Mouse (Mus musculus) embryonic facial prominence, embryonic 10.5 days (tissue): ENCODE measurements at regions not wholly inside any gene's neighbourhood (a gene's known extent, or its start where the extent isn't known, plus 50 kb on each side); places are given as distances from the start of the nearest gene placed in this dataset.
A peak's percentile ranks its signal among the peaks of the same experiment; 100 is the strongest.

Experiments
- DNase-seq: peaks from one replicate; pipeline ENCODE4 v3.0.0-alpha.2; 2017; ENCODE audit warnings: low spot score
- H3K27ac ChIP-seq: fragments of 300-500 bp; sonication (generic); replicated peaks from 2 replicates; pipeline ENCODE4 v1.5.1; 2016; ENCODE audit warnings: mild to moderate bottlenecking
- H3K27me3 ChIP-seq: fragments of 300-500 bp; sonication (generic); replicated peaks from 2 replicates; pipeline ENCODE4 v1.6.1; 2016; ENCODE audit warnings: low read depth, mild to moderate bottlenecking; ENCODE audit not compliant: poor library complexity, severe bottlenecking
- H3K36me3 ChIP-seq: fragments of 300-500 bp; sonication (generic); replicated peaks from 2 replicates; pipeline ENCODE4 v1.6.1; 2016; ENCODE audit warnings: mild to moderate bottlenecking, moderate library complexity
- H3K4me1 ChIP-seq: fragments of 300-500 bp; sonication (generic); 2 replicates; pipeline ENCODE4 v1.6.1; 2016
- H3K4me3 ChIP-seq: fragments of 300-500 bp; sonication (generic); 2 replicates; pipeline ENCODE4 v1.5.1; 2016; ENCODE audit warnings: mild to moderate bottlenecking, moderate library complexity
- H3K9me3 ChIP-seq: fragments of 300-500 bp; sonication (generic); 2 replicates; pipeline ENCODE4 v1.6.1; 2016; ENCODE audit warnings: mild to moderate bottlenecking
- WGBS: fragments of 180-500 bp; shearing (Covaris S2); methylation state at CpG from one replicate; pipeline ENCODE4 v1.1.7; 2016; 5-methylcytosine and 5-hydroxymethylcytosine counted together

DNA sequence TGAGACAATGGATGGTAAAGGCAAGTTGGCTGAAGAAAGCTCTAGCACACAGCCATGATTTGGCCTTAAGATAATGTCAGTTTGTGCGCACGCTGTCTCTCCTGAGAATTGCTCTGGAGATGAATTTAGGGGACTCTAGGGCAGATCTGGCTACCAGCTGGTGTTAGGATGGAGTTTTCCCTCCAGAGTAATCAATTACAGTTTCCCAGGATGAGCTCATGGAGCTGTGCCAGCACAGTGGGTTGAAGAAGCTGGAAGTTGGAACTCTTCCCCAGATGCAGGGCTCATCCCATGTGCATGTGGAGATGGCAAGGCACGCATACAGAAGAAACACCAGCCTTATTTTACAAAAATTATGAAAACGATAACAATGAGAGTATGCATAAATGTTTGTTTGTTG is 481.0 kb downstream of the Gm826 start:
- Histone ChIP-seq H3K9me3 (no peaks in the 10 kb centered on the region), H3K27ac (no peak overlapping the region), H3K36me3 (no peaks in the 10 kb centered on the region), H3K4me1 (no peaks in the 10 kb centered on the region), H3K27me3 (no peaks in the 10 kb centered on the region), H3K4me3 (no peak overlapping the region)
- DNase-seq: no peak
- WGBS: 91% methylated on average over 4 of the region's 4 CpGs

DNA sequence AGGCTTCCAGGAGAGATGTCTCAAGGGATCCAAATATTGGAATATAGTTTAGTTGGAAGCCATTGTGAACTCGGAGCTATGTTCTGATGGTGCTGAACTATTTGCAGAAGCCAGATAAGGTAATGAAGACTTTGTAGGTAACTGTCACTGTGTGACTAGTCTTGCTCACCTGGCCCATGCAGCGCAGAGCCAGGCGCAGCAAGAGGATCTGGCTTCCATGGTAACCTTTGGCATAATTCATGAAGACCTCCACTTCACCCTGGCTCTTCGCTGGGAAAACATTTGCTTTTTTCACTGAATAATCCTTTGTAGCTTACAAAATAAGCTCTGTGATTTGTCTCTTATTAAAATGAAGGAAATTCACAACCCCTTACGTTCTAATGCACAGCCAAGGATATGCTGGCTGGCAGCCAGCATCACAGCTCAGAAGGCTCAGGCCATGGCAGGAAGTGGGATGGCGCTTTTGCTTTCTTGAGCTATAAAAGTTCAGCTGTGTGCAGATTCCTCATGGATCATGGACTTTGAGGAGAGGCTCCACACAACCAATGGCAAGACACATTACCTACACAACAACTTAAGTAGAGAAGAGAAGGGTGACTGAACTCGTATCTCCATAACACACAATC is 501.4 kb downstream of the Gm826 start:
- H3K4me3 ChIP-seq: no peak overlapping the region
- no peaks in the 10 kb centered on the region for H3K9me3 ChIP-seq
- no peaks in the 10 kb centered on the region for H3K27me3 ChIP-seq
- no peaks in the 10 kb centered on the region for H3K36me3 ChIP-seq
- DNase-seq: no peak
- 89% methylated on average over 7 of the region's 7 CpGs for WGBS
- no peak overlapping the region for H3K27ac ChIP-seq
- no peaks in the 10 kb centered on the region for H3K4me1 ChIP-seq

DNA sequence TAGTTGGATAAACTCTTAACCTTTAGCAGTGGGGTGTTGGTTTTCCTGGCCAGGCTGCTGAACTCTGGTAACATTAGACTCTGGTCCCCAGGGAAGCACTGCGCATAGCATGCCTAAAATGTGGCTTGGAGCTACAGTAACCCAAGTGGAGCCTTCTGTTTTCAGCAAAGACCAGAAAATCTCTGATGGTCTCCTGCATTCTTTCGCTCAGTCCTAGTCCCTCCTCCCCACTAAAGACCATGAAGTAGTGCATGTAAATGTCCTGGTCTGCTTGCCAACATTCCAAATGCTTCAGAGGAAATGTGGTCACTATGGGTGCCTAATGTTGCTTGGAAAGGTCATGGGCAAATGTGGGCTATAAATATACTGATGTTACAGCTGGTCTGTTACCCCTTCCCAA is 507.5 kb downstream of the Gm826 start:
- no peak overlapping the region for H3K4me3 ChIP-seq
- H3K36me3 ChIP-seq: no peaks in the 10 kb centered on the region
- DNase-seq: peak; percentile 12
- no peaks in the 10 kb centered on the region for H3K9me3 ChIP-seq
- H3K4me1 ChIP-seq: peaks cover 4% of the 10 kb centered on the region; the same call in 1 of the 2 replicates
- no peaks in the 10 kb centered on the region for H3K27me3 ChIP-seq
- H3K27ac ChIP-seq: no peak overlapping the region
- WGBS: 62% methylated on average over 2 of the region's 2 CpGs

DNA sequence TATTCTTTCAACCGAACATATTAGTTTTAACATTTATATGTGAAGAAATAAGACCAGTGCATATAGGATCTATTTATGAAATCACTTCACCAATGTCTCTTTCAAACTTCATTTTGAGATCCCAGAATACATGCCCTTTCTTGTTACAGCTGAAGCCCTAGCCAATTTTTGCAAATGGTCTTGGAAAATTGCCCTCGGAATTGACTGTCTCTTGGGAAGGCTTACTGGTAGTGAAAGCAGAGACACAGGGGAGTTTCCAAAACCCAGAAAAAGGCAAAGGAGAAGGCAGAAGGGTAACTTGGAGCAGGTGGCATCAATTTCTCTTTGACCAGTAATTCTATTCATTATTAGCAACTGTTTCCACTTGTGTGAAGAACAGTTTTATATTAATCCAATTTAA is 515.4 kb downstream of the Gm826 start:
- H3K9me3 ChIP-seq: no peaks in the 10 kb centered on the region
- no peaks in the 10 kb centered on the region for H3K36me3 ChIP-seq
- H3K4me1 ChIP-seq: 0 out of 2 replicates have a peak, but pooled peaks cover 3% of the 10 kb centered on the region
- no peak overlapping the region for H3K27ac ChIP-seq
- no peak overlapping the region for H3K4me3 ChIP-seq
- H3K27me3 ChIP-seq: no peaks in the 10 kb centered on the region
- 66% methylated on average over 2 of the region's 2 CpGs for WGBS
- no peak for DNase-seq

DNA sequence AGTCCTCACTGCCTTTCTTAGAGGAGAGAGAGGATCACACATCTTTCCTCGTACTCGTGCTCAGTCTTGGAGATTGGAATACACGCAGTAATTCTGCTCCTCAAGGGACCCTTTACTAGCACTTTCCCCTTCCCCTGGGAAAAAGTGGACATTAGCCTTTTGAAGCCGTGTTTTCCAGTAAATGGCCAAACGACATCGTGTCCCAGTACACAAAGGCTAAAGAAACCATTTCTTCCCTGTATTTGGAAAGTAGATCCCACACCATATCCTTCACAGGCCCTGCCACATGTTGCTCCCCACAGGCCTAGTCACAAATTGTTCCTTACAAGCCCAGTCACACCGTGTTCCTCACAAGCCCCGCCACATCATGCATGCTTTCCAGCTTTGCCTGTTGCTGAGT is 517.6 kb downstream of the Gm826 start:
- no peak for DNase-seq
- Histone ChIP-seq H3K9me3 (no peaks in the 10 kb centered on the region), H3K27ac (no peak overlapping the region), H3K27me3 (no peaks in the 10 kb centered on the region), H3K4me3 (no peak overlapping the region), H3K36me3 (no peaks in the 10 kb centered on the region), H3K4me1 (0 out of 2 replicates have a peak, but pooled peaks cover 3% of the 10 kb centered on the region)
- WGBS: 87% methylated on average over 8 of the region's 8 CpGs
